Mouse (Mus musculus): ENCODE results near the gene Bin2.

GRCm38 (mm10) chr15:100683041-100683440 lies 13.7 kb upstream of the Bin2 start:
- TF ChIP-seq CTCF (IDR thresholded peaks at IDR 0.05; ENCODE audit: low read depth, low read length) (peak; percentile 60; the same call in 1 of the 2 replicates), GATA1 (IDR thresholded peaks at IDR 0.05; ENCODE audit: borderline replicate concordance, low read length) (no peak)

All from G1E (cell line).